Mouse (Mus musculus) cerebellum, adult 9-10 months (tissue): ENCODE results near the gene Ubtf.
A peak's percentile ranks its signal among the peaks of the same experiment; 100 is the strongest.

Source experiments
- DNase-seq: peaks from one replicate; pipeline ENCODE4 v3.0.0; 2022

Ubtf gene

GRCm38 (mm10) chr11:102316572-102317297 is 2.8 kb downstream of the Ubtf start:
- peak; percentile 89 for DNase-seq

GRCm38 (mm10) chr11:102315690-102316571 is 3.6 kb downstream of the Ubtf start:
- DNase-seq: peak; percentile 78

GRCm38 (mm10) chr11:102314321-102314720 is 5.2 kb downstream of the Ubtf start:
- DNase-seq: no peak

- DNase-seq: no peak
Measured at GRCm38 (mm10) chr11:102312586-102312985, 7.0 kb downstream of the Ubtf start.

GRCm38 (mm10) chr11:102311966-102312365 is 7.6 kb downstream of the Ubtf start:
- no peak for DNase-seq

- peak; percentile 50 for DNase-seq
Measured at GRCm38 (mm10) chr11:102310768-102311695, 8.5 kb downstream of the Ubtf start.

GRCm38 (mm10) chr11:102309821-102310617 is 9.5 kb downstream of the Ubtf start:
- DNase-seq: peak; percentile 51

GRCm38 (mm10) chr11:102308979-102309378 is 10.6 kb downstream of the Ubtf start:
- peak; percentile 95 for DNase-seq

GRCm38 (mm10) chr11:102308104-102308503 is 11.4 kb downstream of the Ubtf start:
- DNase-seq: peak; percentile 36

GRCm38 (mm10) chr11:102305359-102305758 is 14.2 kb downstream of the Ubtf start:
- no peak for DNase-seq

GRCm38 (mm10) chr11:102304141-102304540 is 15.4 kb downstream of the Ubtf start:
- no peak for DNase-seq

GRCm38 (mm10) chr11:102299839-102300238 is 19.7 kb downstream of the Ubtf start:
- no peak for DNase-seq

- no peak for DNase-seq
Measured at GRCm38 (mm10) chr11:102297577-102298556, 21.7 kb downstream of the Ubtf start.

GRCm38 (mm10) chr11:102296491-102297472 is 22.8 kb downstream of the Ubtf start, which contains the start of gene Atxn7l3:
Gene Atxn7l3, minus strand, starts transcription at chr11:102296631.
- DNase-seq: peak; percentile 98

GRCm38 (mm10) chr11:102295598-102296471 is 23.7 kb downstream of the Ubtf start:
- no peak for DNase-seq

- peak; percentile 71 for DNase-seq
Measured at GRCm38 (mm10) chr11:102294887-102295597, 24.5 kb downstream of the Ubtf start.

- DNase-seq: no peak
Measured at GRCm38 (mm10) chr11:102294416-102294815, 25.1 kb downstream of the Ubtf start.

- DNase-seq: no peak
Measured at GRCm38 (mm10) chr11:102293971-102294370, 25.6 kb downstream of the Ubtf start.
